Mouse (Mus musculus): ENCODE measurements at regions not wholly inside any gene's neighbourhood (a gene's known extent, or its start where the extent isn't known, plus 50 kb on each side); places are given as distances from the start of the nearest gene placed in this dataset.
"Not testable (repeated sequence)": the region's sequence is repeated elsewhere in the genome, so short reads cannot be mapped to it uniquely, and the experiment has no call there.

DNA sequence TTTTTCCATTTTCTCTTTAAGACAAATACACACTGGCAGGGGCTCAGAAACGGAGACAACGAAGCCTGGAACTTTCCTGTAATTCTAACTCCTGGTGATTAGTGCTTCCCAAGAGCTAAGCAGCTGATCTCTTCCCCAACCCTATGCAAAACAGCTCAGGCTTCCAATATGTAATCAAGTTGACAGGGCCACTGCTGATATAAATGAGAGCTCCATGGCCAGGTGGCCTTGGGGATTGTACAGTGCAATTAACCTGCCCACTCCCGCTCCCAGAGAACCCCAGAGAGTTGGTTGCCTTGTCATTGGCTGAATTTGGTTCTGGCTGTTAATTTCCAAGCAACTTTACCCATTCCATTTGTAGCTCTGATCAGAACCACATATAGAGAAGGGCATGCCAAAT is 67.8 kb downstream of the 4933415F23Rik start:
- DNase-seq (ENCODE audit: low spot score) = no peak
- no peaks in the 10 kb centered on the region for H3K9me3 ChIP-seq
- WGBS = 68% methylated on average over 3 of the region's 3 CpGs
- H3K4me1 ChIP-seq = no peaks in the 10 kb centered on the region
- no peak overlapping the region for H3K4me3 ChIP-seq
- no peaks in the 10 kb centered on the region for H3K36me3 ChIP-seq
- no peaks in the 10 kb centered on the region for H3K27me3 ChIP-seq (ENCODE audit: insufficient read depth, poor library complexity, severe bottlenecking)
- no peak overlapping the region for H3K27ac ChIP-seq

DNA sequence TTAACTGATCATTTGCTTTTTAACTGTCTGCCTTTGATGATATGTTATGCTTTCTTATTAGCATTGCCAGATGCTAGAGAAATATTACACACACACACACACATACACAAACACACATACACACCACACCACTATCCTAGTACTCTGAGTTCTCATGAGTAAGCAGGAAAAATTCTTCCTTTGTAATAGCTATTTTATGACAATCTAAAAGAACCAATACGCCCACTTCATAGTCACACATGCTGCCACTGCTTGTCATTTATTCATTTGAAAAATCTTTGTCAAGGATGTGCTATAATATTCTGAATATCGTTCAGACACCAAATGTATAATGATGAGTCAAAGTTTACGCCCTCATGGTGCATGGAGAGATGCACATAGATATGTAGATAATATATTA is 78.5 kb downstream of the 4933415F23Rik start:
- Histone ChIP-seq H3K27ac (no peak overlapping the region), H3K4me3 (no peak overlapping the region), H3K4me1 (no peaks in the 10 kb centered on the region), H3K27me3 (ENCODE audit: insufficient read depth, poor library complexity, severe bottlenecking) (no peaks in the 10 kb centered on the region), H3K36me3 (no peaks in the 10 kb centered on the region), H3K9me3 (no peaks in the 10 kb centered on the region)
- no peak for DNase-seq (ENCODE audit: low spot score)
- WGBS = 77% methylated on average over 3 of the region's 3 CpGs

DNA sequence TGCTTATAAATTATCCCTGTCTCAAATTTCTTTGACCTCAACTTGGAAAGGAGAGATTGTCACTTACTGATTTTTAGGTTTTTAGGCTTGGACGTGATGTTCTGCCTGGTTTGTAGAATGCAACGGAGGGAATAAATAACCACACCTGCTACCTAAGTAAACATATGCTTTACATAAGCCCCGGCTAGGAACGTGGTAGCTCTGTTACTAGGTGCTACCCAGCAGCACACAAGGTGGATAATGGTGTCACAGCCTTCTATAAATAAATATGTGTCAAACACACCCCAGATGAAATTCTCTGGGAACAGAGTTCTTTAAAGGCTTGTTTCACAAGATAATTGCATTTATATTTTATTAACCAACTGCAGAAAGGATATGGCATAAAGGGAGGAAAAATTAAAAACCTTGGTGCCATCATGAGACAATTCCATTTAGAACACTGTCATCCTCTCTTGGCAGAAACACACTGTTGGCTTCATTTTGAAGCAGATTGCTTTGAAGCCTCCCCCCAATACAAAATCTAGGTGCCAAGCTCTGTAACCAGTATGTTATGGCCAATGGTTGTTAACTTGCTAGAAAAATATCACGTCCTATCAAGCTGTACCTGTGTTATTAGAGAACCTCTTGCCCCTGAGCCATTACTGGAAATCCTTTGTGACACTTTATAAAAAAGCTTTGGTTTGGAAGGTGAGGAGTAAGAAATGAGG is 94.1 kb downstream of the 4933415F23Rik start:
- H3K4me3 ChIP-seq = no peak overlapping the region
- H3K27me3 ChIP-seq (ENCODE audit: insufficient read depth, poor library complexity, severe bottlenecking) = no peaks in the 10 kb centered on the region
- no peak overlapping the region for H3K27ac ChIP-seq
- DNase-seq (ENCODE audit: low spot score) = no peak
- no peaks in the 10 kb centered on the region for H3K9me3 ChIP-seq
- WGBS = 72% methylated on average over 5 of the region's 5 CpGs
- H3K4me1 ChIP-seq = no peaks in the 10 kb centered on the region
- no peaks in the 10 kb centered on the region for H3K36me3 ChIP-seq

DNA sequence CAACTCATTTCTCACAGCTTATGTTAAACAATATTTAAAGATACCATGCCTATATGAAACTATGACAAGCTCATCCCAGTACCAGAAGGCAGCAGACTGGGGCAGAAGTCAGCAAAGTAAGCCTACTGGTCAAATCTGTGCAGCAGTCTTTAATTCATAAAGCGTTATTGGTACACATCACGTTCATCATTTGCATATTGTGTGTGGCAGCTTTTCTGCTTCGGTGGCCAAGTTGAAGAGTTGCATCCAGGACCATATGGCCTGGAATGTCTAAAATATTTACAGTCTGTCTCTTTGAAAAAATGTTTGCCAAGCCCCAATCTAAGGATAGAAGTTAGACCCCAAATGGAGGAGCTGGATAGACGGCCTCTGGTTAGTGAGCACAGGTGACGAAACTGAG is 97.2 kb downstream of the 4933415F23Rik start:
- Histone ChIP-seq H3K27me3 (ENCODE audit: insufficient read depth, poor library complexity, severe bottlenecking) (no peaks in the 10 kb centered on the region), H3K4me1 (no peaks in the 10 kb centered on the region), H3K36me3 (no peaks in the 10 kb centered on the region), H3K27ac (no peak overlapping the region), H3K4me3 (no peak overlapping the region), H3K9me3 (no peaks in the 10 kb centered on the region)
- no peak for DNase-seq (ENCODE audit: low spot score)
- WGBS = 85% methylated on average over 5 of the region's 5 CpGs

DNA sequence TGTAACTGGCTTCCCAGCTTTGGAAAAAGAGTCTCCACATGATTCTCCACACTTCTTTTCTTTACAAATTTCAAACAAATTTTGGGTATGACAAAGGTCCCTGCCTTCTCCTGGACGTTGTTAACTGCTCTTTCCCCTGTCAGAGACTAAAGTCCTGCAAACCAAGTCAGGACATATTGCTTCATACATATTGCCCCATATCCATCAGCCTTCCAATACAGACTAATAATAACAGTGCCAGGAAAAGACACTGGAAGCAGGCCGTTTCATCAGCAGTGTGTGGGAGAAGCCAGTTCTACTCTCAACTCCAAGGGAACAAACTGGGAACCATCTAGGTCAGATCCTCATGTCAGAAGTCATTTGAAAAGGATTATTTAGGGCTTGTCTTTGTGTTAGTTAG is 105.4 kb downstream of the 4933415F23Rik start:
- WGBS = 71% methylated on average over 2 of the region's 2 CpGs
- Histone ChIP-seq H3K4me3 (no peak overlapping the region), H3K27ac (no peak overlapping the region), H3K36me3 (no peaks in the 10 kb centered on the region), H3K4me1 (no peaks in the 10 kb centered on the region), H3K27me3 (ENCODE audit: insufficient read depth, poor library complexity, severe bottlenecking) (no peaks in the 10 kb centered on the region), H3K9me3 (no peaks in the 10 kb centered on the region)
- no peak for DNase-seq (ENCODE audit: low spot score)

DNA sequence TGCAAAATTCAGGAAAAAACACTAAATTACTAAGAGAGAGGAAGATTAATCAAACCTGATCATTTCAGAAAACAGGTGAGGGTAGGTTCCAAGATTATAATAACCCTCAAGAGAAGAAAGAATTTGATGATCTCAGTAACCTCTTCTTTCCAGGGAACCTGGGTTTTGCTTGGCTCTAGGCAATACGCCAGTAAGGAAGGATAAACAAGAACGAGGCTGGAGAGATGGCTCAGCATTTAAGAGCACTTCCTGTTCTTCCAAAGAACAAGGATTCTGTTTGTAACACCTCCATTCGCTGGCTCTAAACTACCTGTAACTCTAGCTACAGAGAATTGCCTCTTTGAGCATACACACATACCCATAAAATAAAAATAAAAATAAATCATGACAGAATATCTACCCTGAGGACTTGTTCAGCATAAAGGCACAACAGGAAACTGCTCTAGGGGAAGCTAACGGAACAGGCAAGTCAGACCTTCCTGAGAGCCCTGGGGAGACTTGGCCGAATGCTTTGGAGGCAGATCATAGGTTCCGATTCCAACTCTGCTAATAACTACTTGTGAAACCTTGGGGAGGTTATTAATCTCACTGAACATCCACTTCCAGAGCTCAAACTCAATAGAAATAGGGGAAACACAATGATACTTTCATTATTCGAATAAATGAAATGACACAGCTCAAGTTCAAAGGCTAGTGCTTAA is 112.4 kb downstream of the 4933415F23Rik start:
- Histone ChIP-seq H3K27ac (no peak overlapping the region), H3K4me1 (no peaks in the 10 kb centered on the region), H3K4me3 (no peak overlapping the region), H3K36me3 (no peaks in the 10 kb centered on the region), H3K27me3 (ENCODE audit: insufficient read depth, poor library complexity, severe bottlenecking) (no peaks in the 10 kb centered on the region), H3K9me3 (no peaks in the 10 kb centered on the region)
- WGBS = 71% methylated on average over 7 of the region's 7 CpGs
- no peak for DNase-seq (ENCODE audit: low spot score)

DNA sequence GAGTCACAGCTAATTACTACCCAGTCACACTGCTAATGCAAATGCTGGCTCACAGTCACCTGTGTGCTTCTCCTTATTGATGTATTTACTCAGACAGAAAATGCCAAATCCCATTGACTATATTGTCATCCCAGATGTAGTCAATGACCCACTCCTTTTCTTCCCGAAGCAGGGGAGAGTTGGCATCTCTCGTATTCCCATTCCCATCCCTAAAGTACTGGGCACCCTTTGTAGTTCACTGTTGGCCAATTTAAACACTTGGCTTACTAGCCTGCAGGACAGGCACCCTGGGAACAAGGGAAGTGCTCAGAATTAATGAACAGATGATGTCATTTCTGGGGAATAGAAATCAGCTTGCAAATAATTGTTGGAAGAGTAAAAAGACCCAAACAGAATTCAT is 114.5 kb downstream of the 4933415F23Rik start:
- WGBS = 82% methylated on average over 2 of the region's 2 CpGs
- no peaks in the 10 kb centered on the region for H3K27me3 ChIP-seq (ENCODE audit: insufficient read depth, poor library complexity, severe bottlenecking)
- no peak for DNase-seq (ENCODE audit: low spot score)
- no peak overlapping the region for H3K27ac ChIP-seq
- no peak overlapping the region for H3K4me3 ChIP-seq
- no peaks in the 10 kb centered on the region for H3K9me3 ChIP-seq
- H3K36me3 ChIP-seq = no peaks in the 10 kb centered on the region
- H3K4me1 ChIP-seq = no peaks in the 10 kb centered on the region

DNA sequence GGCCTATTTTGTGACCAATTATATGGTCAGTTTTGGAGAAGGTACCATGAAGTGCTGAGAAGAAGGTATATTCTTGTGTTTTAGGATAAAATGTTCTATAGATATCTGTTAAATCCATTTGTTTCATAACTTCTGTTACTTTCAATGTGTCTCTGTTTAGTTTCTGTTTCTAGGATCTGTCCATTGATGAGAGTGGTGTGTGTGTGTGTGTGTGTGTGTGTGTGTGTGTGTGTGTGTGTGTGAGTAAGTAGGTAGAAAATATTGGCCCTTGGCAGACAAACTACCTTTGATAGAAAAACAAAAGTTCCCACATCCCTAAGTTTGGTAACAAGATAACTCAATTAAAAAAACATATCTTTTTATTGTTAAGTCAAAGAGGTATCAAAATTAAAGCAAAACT is 117.8 kb downstream of the 4933415F23Rik start:
- H3K4me3 ChIP-seq; H3K4me1 ChIP-seq; H3K27me3 ChIP-seq (ENCODE audit: insufficient read depth, poor library complexity, severe bottlenecking); H3K36me3 ChIP-seq; H3K9me3 ChIP-seq; DNase-seq (ENCODE audit: low spot score); H3K27ac ChIP-seq: not testable (repeated sequence)

DNA sequence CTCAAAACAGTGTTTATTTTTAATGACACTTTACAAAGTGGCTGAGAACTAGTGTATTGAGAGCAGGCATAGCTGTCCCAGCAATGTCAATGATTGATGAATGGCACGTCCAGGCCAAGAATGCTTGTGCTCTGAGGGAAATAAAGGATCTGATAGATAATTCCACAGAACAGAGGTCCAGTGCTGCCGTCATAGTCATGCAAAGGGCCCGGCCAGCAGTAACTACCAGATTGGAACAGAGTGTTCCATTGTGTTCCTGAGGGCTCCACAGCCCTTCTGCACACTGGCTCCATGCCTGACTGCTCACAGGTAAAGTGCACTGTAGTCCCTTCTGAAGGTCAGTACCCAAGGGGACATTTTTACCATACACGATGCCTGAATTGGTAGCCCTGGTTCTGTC is 127.1 kb downstream of the 4933415F23Rik start:
- no peaks in the 10 kb centered on the region for H3K9me3 ChIP-seq
- no peak overlapping the region for H3K27ac ChIP-seq
- no peaks in the 10 kb centered on the region for H3K27me3 ChIP-seq (ENCODE audit: insufficient read depth, poor library complexity, severe bottlenecking)
- H3K4me1 ChIP-seq = no peaks in the 10 kb centered on the region
- no peaks in the 10 kb centered on the region for H3K36me3 ChIP-seq
- DNase-seq (ENCODE audit: low spot score) = no peak
- H3K4me3 ChIP-seq = no peak overlapping the region
- 70% methylated on average over 4 of the region's 4 CpGs for WGBS

DNA sequence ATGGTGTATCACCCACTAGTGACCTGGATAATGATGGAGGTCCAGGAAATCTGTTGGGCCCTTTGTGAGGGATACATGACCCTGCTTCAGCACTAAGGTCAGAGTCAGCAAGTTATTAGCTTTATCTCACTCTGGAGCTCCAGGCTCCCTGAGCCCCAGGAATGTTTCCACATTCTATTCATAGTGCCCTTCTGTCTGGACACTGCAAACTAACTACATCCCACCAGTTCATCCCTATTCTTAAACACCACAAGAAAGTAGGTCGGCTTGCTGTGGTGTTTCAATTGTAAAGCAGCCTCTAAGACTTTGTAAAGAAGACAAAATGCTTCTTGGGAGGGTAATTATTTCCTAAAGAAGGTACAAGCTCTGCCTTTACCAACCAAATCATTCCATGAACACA is 138.2 kb upstream of the Rims1 start:
- WGBS = 41% methylated on average over 1 of the region's 1 CpGs

DNA sequence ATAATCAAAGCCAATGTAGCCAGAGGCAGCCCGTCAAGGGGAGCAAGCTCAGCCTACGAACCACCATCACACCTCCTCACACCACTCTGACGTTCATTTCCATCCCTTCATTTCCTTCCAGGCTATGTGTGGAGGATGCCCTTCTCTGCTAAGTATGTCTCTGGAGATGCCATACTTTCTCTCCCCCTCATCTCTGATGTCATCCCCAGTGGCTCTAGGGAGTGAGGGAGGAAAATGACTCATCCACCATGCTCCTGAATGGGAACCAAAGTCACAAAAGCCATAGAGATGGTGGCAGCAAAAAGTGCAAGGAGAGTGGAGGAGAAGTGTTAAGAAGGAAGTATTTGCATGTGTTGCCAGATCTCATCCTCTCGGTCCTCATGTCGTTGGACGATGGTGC is 134.0 kb upstream of the Rims1 start:
- Histone ChIP-seq H3K27me3 (ENCODE audit: insufficient read depth, poor library complexity, severe bottlenecking) (no peaks in the 10 kb centered on the region), H3K36me3 (no peaks in the 10 kb centered on the region), H3K4me3 (no peak overlapping the region), H3K9me3 (no peaks in the 10 kb centered on the region), H3K27ac (no peak overlapping the region), H3K4me1 (0 out of 2 replicates have a peak, but pooled peaks cover 8% of the 10 kb centered on the region)
- DNase-seq (ENCODE audit: low spot score) = no peak
- 82% methylated on average over 6 of the region's 6 CpGs for WGBS

More for the DNA sequence above, 138.2 kb upstream of the Rims1 start:
- no peak overlapping the region for H3K4me3 ChIP-seq
- H3K27me3 ChIP-seq (ENCODE audit: insufficient read depth, poor library complexity, severe bottlenecking) = no peaks in the 10 kb centered on the region
- no peak overlapping the region for H3K27ac ChIP-seq
- H3K9me3 ChIP-seq = no peaks in the 10 kb centered on the region
- no peaks in the 10 kb centered on the region for H3K36me3 ChIP-seq
- DNase-seq (ENCODE audit: low spot score) = no peak
- 0 out of 2 replicates have a peak, but pooled peaks cover 8% of the 10 kb centered on the region for H3K4me1 ChIP-seq

DNA sequence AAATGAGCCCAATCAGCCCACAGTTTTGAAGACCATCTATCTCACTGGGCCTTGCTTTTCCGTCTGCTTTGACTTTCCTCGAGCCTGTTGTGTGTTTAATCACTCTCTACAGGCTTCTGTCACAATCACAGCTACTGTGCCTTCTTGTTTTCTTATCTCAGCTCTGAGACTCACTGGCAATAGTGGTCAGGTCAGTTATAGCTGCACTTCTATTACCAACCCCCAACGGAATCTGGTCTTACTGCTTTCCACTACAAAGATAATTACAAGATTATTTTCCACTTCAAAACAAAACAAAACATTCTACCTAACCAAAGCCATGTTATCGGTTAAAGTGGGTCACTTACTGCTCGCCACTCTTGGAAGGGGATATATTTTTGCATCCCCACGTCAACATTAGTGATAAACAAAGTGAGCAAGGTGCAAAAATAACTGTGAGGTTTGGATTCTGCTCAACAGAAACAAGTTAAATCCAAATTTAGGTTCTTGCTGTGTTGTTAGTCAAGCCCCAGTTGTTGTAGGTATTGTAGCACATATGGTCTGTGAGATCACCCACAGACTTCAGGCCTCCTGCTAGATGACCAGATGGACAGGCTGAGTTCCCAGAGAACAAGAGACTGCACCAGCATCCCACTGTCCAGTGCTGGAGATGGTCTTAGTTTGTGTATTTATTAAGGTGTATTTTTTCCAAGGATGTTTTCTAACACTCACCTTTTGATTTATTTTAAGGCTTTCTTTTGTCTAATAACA is 125.5 kb upstream of the Rims1 start:
- 0 out of 2 replicates have a peak overlapping the region, but pooled peaks have one; percentile 29 for H3K27ac ChIP-seq
- H3K27me3 ChIP-seq (ENCODE audit: insufficient read depth, poor library complexity, severe bottlenecking) = no peaks in the 10 kb centered on the region
- H3K9me3 ChIP-seq = no peaks in the 10 kb centered on the region
- WGBS = 22% methylated on average over 6 of the region's 6 CpGs
- H3K36me3 ChIP-seq = no peaks in the 10 kb centered on the region
- H3K4me1 ChIP-seq = peaks cover 5% of the 10 kb centered on the region; the same call in 1 of the 2 replicates
- no peak overlapping the region for H3K4me3 ChIP-seq
- no peak for DNase-seq (ENCODE audit: low spot score)

DNA sequence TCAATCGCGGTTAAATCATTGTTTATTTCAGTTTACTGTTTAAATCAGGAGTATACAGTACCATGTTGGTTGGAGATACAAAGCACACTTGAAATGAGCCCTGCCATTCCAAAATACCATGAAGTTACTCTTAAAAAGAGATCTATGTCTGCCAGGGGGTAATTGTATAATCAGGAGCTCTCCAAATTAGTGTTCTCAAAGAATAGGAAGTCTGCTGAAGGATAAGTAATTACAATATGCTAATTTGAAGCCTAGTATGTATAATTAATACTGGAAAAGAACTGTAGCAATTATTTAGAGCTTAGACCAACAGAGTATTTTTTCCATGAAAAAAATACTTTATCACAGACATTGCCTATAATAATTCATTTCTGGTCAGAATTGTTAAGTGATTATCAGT is 97.2 kb upstream of the Rims1 start:
- no peaks in the 10 kb centered on the region for H3K4me1 ChIP-seq
- H3K27ac ChIP-seq = no peak overlapping the region
- H3K9me3 ChIP-seq = no peaks in the 10 kb centered on the region
- 88% methylated on average over 2 of the region's 2 CpGs for WGBS
- H3K36me3 ChIP-seq = no peaks in the 10 kb centered on the region
- H3K27me3 ChIP-seq (ENCODE audit: insufficient read depth, poor library complexity, severe bottlenecking) = no peaks in the 10 kb centered on the region
- no peak for DNase-seq (ENCODE audit: low spot score)
- no peak overlapping the region for H3K4me3 ChIP-seq

All from heart, embryonic 10.5 days (tissue).